Mouse (Mus musculus): ENCODE measurements around the gene Chrnb2. TPM values are rescaled to one million over a fixed set of nuclear protein-coding genes. Genes with fewer than 3 reads are reported as not detected.

Gene Chrnb2
- polyA plus RNA-seq, 1 experiment, result 2.8 TPM

- DNase-seq, result peak; percentile 62
- WGBS, result 8% methylated on average over 4 of the region's 4 CpGs
- H3K36me3 ChIP-seq (ENCODE audit: control insufficient read depth, insufficient read depth, low read length), result no peaks in the 10 kb centered on the region
- no peak overlapping the region for H3K4me3 ChIP-seq (ENCODE audit: control insufficient read depth, insufficient read depth, low read length)
- peaks cover 3% of the 10 kb centered on the region for H3K4me1 ChIP-seq (replicated peaks; ENCODE audit: control insufficient read depth, insufficient read depth, low read length)
- TF ChIP-seq POLR2A (IDR thresholded peaks at IDR 0.05; ENCODE audit: control insufficient read depth, extremely low read depth, insufficient read depth, low read length, poor library complexity) (no peak), CTCF (IDR thresholded peaks at IDR 0.05; ENCODE audit: borderline replicate concordance, control insufficient read depth, extremely low read depth, insufficient read depth, low read length, poor library complexity) (peak; percentile 78; the same call in 1 of the 2 replicates)
- H3K27ac ChIP-seq (ENCODE audit: control insufficient read depth, insufficient read depth, low read length), result no peak overlapping the region
- no peaks in the 10 kb centered on the region for H3K27me3 ChIP-seq (ENCODE audit: control insufficient read depth, insufficient read depth, low read length)
Observed at GRCm38 (mm10) chr3:89727028-89727427, 37.4 kb downstream of the Chrnb2 start.

DNA sequence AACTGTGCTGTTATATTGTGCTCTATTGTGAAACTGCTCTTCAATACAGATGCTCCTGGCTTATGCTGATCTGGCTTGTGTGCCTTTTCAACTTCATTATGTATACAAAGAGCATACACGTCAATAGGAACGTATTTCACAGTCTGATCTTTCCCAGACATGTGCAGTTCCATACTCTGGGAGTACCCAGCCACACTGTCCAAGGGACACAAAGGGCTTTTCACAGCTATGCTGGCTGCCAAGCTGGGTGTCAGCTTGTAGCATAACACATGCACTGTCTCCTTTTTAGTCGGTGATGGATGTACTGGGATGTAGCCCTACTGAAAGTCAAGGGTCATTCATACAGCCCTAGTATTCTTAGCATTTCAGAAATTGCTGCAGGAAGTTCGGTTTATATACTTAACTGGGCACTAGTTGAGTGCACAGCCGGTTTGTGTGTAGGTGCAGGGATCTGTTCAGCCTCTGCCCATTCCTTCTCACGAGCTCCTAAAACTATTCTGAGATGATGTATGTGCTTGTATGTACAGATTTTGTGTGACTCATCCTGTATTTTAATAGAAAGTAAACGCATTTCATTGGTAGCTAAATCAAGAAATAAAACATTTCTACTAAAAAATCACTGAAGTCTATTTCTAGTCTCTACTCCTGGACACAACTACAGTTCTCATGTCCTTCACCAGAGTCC is 40.9 kb downstream of the Chrnb2 start:
- no peaks in the 10 kb centered on the region for H3K4me1 ChIP-seq (replicated peaks; ENCODE audit: control insufficient read depth, insufficient read depth, low read length)
- no peak overlapping the region for H3K4me3 ChIP-seq (ENCODE audit: control insufficient read depth, insufficient read depth, low read length)
- WGBS, result 90% methylated on average over 7 of the region's 7 CpGs
- no peaks in the 10 kb centered on the region for H3K36me3 ChIP-seq (ENCODE audit: control insufficient read depth, insufficient read depth, low read length)
- no peaks in the 10 kb centered on the region for H3K27me3 ChIP-seq (ENCODE audit: control insufficient read depth, insufficient read depth, low read length)
- no peak for DNase-seq
- TF ChIP-seq POLR2A (IDR thresholded peaks at IDR 0.05; ENCODE audit: control insufficient read depth, extremely low read depth, insufficient read depth, low read length, poor library complexity) (no peak), CTCF (IDR thresholded peaks at IDR 0.05; ENCODE audit: borderline replicate concordance, control insufficient read depth, extremely low read depth, insufficient read depth, low read length, poor library complexity) (no peak)
- H3K27ac ChIP-seq (ENCODE audit: control insufficient read depth, insufficient read depth, low read length), result no peak overlapping the region

GRCm38 (mm10) chr3:89722032-89722431 is 42.4 kb downstream of the Chrnb2 start:
- Histone ChIP-seq H3K36me3 (ENCODE audit: control insufficient read depth, insufficient read depth, low read length) (no peaks in the 10 kb centered on the region), H3K27me3 (ENCODE audit: control insufficient read depth, insufficient read depth, low read length) (no peaks in the 10 kb centered on the region), H3K27ac (ENCODE audit: control insufficient read depth, insufficient read depth, low read length) (no peak overlapping the region), H3K4me1 (replicated peaks; ENCODE audit: control insufficient read depth, insufficient read depth, low read length) (no peaks in the 10 kb centered on the region), H3K4me3 (ENCODE audit: control insufficient read depth, insufficient read depth, low read length) (no peak overlapping the region)
- no peak for TF ChIP-seq POLR2A (IDR thresholded peaks at IDR 0.05; ENCODE audit: control insufficient read depth, extremely low read depth, insufficient read depth, low read length, poor library complexity)
- TF ChIP-seq CTCF (IDR thresholded peaks at IDR 0.05; ENCODE audit: borderline replicate concordance, control insufficient read depth, extremely low read depth, insufficient read depth, low read length, poor library complexity), result no peak
- DNase-seq, result no peak

DNA sequence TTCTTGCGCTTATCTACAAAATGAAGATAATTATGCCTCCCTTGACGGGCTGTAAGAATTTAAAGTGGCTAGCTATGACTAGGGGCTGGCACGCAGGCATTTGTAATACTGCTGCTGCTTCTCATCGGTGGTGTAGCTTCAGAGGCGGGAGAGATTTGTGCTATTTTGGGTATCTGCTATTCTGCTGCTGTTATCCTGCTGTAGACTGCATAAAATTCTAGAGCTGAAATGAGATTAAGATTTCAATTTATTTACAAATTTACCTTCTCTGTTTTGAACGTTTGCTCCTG is 48.5 kb downstream of the Chrnb2 start:
- H3K27me3 ChIP-seq (ENCODE audit: control insufficient read depth, insufficient read depth, low read length), result no peaks in the 10 kb centered on the region; the same call in 1 of the 2 replicates
- H3K27ac ChIP-seq (ENCODE audit: control insufficient read depth, insufficient read depth, low read length), result no peak overlapping the region
- TF ChIP-seq CTCF (IDR thresholded peaks at IDR 0.05; ENCODE audit: borderline replicate concordance, control insufficient read depth, extremely low read depth, insufficient read depth, low read length, poor library complexity), result no peak
- TF ChIP-seq POLR2A (IDR thresholded peaks at IDR 0.05; ENCODE audit: control insufficient read depth, extremely low read depth, insufficient read depth, low read length, poor library complexity), result no peak
- no peaks in the 10 kb centered on the region for H3K36me3 ChIP-seq (ENCODE audit: control insufficient read depth, insufficient read depth, low read length)
- no peak for DNase-seq
- H3K4me1 ChIP-seq (replicated peaks; ENCODE audit: control insufficient read depth, insufficient read depth, low read length), result peaks cover 11% of the 10 kb centered on the region
- 79% methylated on average over 6 of the region's 6 CpGs for WGBS
- H3K4me3 ChIP-seq (ENCODE audit: control insufficient read depth, insufficient read depth, low read length), result no peak overlapping the region

DNA sequence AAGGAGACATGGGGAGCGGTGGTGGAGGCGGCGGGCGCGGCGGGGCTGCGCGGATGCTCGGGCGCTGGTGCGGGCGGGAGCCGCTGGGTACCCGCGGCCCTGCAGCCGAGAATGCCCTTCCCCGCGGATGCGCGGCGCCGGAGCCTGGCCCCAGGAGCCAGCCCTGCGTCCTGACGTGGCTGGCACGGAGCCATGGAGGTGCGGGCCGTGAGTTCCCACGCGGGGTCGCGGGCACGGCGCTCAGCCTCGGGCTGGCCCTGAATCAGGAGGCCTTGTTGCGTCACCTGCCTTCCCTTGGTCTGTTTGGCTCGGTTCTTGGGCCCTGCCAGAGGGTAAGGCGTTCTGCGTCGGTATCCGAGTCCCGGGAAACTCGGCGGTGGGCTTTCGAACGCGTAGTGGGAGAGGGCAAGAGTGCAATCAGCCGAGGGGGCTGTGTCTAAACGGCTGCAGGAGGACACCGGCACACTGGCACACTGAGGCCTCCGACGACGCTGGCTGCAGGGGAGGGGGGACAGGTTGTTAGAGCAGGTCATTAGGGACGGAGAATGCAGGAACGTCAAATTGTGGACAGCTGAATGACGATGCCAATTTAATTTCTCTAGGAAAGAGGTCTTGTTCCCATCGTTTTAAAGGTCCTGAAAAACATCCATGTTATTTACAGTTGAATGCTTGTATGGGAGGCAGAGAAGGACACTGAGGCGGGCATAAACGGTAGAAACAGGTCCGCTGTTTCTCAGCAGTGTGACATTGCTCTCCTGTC is 49.0 kb downstream of the Chrnb2 start:
- Histone ChIP-seq H3K4me1 (replicated peaks; ENCODE audit: control insufficient read depth, insufficient read depth, low read length) (peaks cover 11% of the 10 kb centered on the region), H3K27me3 (ENCODE audit: control insufficient read depth, insufficient read depth, low read length) (no peaks in the 10 kb centered on the region; the same call in 1 of the 2 replicates), H3K4me3 (ENCODE audit: control insufficient read depth, insufficient read depth, low read length) (peak overlapping the region; percentile 70), H3K36me3 (ENCODE audit: control insufficient read depth, insufficient read depth, low read length) (no peaks in the 10 kb centered on the region), H3K27ac (ENCODE audit: control insufficient read depth, insufficient read depth, low read length) (no peak overlapping the region)
- 6% methylated on average over 59 of the region's 59 CpGs for WGBS
- no peak for DNase-seq
- TF ChIP-seq POLR2A (IDR thresholded peaks at IDR 0.05; ENCODE audit: control insufficient read depth, extremely low read depth, insufficient read depth, low read length, poor library complexity) (no peak), CTCF (IDR thresholded peaks at IDR 0.05; ENCODE audit: borderline replicate concordance, control insufficient read depth, extremely low read depth, insufficient read depth, low read length, poor library complexity) (0 out of 2 replicates have a peak, but pooled peaks have one; percentile 3)

DNA sequence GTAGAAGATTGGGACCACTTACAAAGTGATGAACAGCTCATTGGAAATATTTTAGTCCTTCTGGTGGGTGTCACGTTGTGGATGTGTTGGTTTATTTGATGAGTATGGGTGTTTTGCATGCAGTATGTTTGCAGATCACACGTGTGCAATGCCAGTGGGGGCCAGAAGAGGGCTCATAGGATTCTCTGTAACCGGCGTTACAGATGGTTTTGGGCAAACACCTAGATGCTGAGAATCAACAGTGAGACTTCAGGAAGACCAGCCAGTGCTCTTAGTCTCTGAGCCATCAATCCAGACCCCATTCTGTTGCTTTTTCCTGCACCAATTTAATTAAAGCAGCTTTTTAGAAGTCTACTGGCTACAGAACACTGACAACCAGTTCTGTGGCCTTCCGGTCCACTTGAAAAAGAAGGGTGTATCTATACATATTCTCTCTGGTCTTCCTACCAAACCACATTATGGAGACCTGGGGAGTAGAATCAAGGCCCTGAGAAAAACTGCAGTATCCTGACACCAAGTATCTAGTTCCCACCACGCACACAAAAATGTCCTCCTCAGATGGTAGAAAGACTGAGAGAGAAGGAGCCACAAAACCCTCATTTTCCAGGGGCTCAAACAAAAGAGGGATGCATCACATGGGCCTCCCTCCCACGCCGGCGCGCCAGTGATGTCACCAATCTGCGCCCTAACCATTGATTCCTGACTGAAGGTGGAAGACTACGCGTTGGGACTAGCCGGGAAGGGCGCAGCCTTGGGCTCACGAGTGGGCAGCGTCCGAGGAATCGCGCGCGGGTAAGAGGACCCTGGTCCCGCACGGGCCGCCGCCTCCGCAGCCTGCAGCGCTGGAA is 49.8 kb downstream of the Chrnb2 start, which contains the start of gene Adar:
Gene Adar (plus strand): TSS at position 664 of the 848 bp plus-strand sequence.
- Histone ChIP-seq H3K27ac (ENCODE audit: control insufficient read depth, insufficient read depth, low read length) (no peak within 1 kb of the TSS), H3K27me3 (ENCODE audit: control insufficient read depth, insufficient read depth, low read length) (no peaks in the 10 kb centered on the region; the same call in 1 of the 2 replicates), H3K36me3 (ENCODE audit: control insufficient read depth, insufficient read depth, low read length) (no peaks in the 10 kb centered on the region), H3K4me3 (ENCODE audit: control insufficient read depth, insufficient read depth, low read length) (peak within 1 kb of the TSS; percentile 70), H3K4me1 (replicated peaks; ENCODE audit: control insufficient read depth, insufficient read depth, low read length) (peaks cover 11% of the 10 kb centered on the region)
- DNase-seq, result peak; percentile 69
- WGBS, result 5% methylated on average over 28 of the region's 28 CpGs
- 0 out of 2 replicates have a peak, but pooled peaks have one; percentile 26 for TF ChIP-seq CTCF (IDR thresholded peaks at IDR 0.05; ENCODE audit: borderline replicate concordance, control insufficient read depth, extremely low read depth, insufficient read depth, low read length, poor library complexity)
- TF ChIP-seq POLR2A (IDR thresholded peaks at IDR 0.05; ENCODE audit: control insufficient read depth, extremely low read depth, insufficient read depth, low read length, poor library complexity), result no peak

Data from thymus, adult 2 months (tissue).